ENCODE assay signal across 12 mouse cellular contexts in the genomic region with DNA sequence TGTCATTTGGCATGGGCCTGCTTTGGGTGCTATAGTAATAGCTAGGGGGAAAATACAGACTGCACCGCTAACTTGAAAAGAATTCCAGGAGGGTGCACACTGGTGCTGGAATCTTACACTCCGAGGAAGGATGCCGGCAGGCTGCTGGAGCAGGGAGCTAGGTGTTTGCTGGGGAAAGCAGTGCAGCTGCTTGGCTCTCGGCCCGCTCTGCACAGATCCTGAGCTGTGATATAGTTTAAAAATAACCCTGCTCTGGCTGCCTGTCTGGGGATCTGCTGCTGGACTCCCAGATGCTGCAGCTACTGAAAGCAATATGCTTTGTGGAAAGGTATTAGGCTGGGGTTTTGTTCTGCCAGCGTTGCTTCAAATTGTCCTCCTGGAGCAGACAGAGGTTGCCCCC.
A peak's percentile ranks its signal among the peaks of the same experiment; 100 is the strongest.
DNase-seq lines count a peak whose midpoint lies in the region; ATAC-seq lines count a peak whose summit lies in the region.
"Had no signal": no experiment of that assay in that cellular context is flagged by ENCODE, and none has a peak within 500 bp of the region (broad histone marks: within the 10 kb centered on the region; RNA-seq: fewer than 3 reads in every experiment).

No protein-coding gene starts in this region.

- H3K27ac ChIP-seq in hindbrain, embryonic 14.5 days: peak overlapping the region; percentile 48; the same call in 1 of the 2 replicates
- no peak overlapping the region for H3K27ac ChIP-seq in hindbrain, embryonic 11.5 days (ENCODE audit: low read depth, low read length)
- H3K27ac ChIP-seq in intestine, embryonic 16.5 days (ENCODE audit: low read length): no peak overlapping the region
- H3K27ac ChIP-seq: liver, embryonic 12.5 days; neural tube, embryonic 12.5 days had no signal

- no peaks in the 10 kb centered on the region for H3K27me3 ChIP-seq in hindbrain, embryonic 14.5 days (ENCODE audit: control insufficient read depth, insufficient read depth, low read length)
- H3K27me3 ChIP-seq in hindbrain, embryonic 11.5 days (ENCODE audit: control insufficient read depth, insufficient read depth, low read length): no peaks in the 10 kb centered on the region
- H3K27me3 ChIP-seq in intestine, embryonic 16.5 days (replicated peaks; ENCODE audit: control insufficient read depth, insufficient read depth, low read length): no peaks in the 10 kb centered on the region
- H3K27me3 ChIP-seq: liver, embryonic 12.5 days; neural tube, embryonic 12.5 days had no signal

- H3K4me3 ChIP-seq in hindbrain, embryonic 14.5 days (replicated peaks; ENCODE audit: low read length): no peak overlapping the region
- H3K4me3 ChIP-seq in hindbrain, embryonic 11.5 days (ENCODE audit: low read depth, low read length): no peak overlapping the region
- H3K4me3 ChIP-seq in intestine, embryonic 16.5 days (ENCODE audit: low read length): no peak overlapping the region
- H3K4me3 ChIP-seq: liver, embryonic 12.5 days; neural tube, embryonic 12.5 days had no signal

- intact Hi-C loops in left cerebral cortex, postnatal 14 days (cut with DNase I): no loop called here

- H3K4me1 ChIP-seq in hindbrain, embryonic 14.5 days (replicated peaks; ENCODE audit: control insufficient read depth, insufficient read depth, low read length): no peaks in the 10 kb centered on the region
- H3K4me1 ChIP-seq in hindbrain, embryonic 11.5 days (replicated peaks; ENCODE audit: control insufficient read depth, insufficient read depth, low read length): no peaks in the 10 kb centered on the region
- no peaks in the 10 kb centered on the region for H3K4me1 ChIP-seq in intestine, embryonic 16.5 days (ENCODE audit: control insufficient read depth, insufficient read depth, low read length)
- H3K4me1 ChIP-seq: liver, embryonic 12.5 days; neural tube, embryonic 12.5 days had no signal

- 42% methylated on average over 6 of the region's 6 CpGs for WGBS in hindbrain, embryonic 14.5 days
- 59% methylated on average over 6 of the region's 6 CpGs for WGBS in hindbrain, embryonic 11.5 days
- WGBS in intestine, embryonic 16.5 days: 29% methylated on average over 6 of the region's 6 CpGs

- ATAC-seq in hindbrain, embryonic 14.5 days (ENCODE audit: low FRiP score): no peak
- ATAC-seq in hindbrain, embryonic 11.5 days (ENCODE audit: low FRiP score): no peak
- no peak for ATAC-seq in intestine, embryonic 16.5 days
- ATAC-seq: liver, embryonic 12.5 days had no signal

- DNase-seq in hindbrain, embryonic 14.5 days (ENCODE audit: low spot score): no peak
- no peak for DNase-seq in hindbrain, embryonic 11.5 days (ENCODE audit: low spot score)
- DNase-seq in ovary, postnatal 14 days (ENCODE audit: low spot score): peak; percentile 1
- DNase-seq in ovary, postnatal 10 days (ENCODE audit: low spot score): no peak
- DNase-seq in left cerebral cortex, postnatal 14 days (ENCODE audit: low spot score in 2 of 2): peak; percentile 60 to 66
- peak; percentile 78 for DNase-seq in telencephalon, adult 2 months (ENCODE audit: low read depth, low spot score)
- DNase-seq in retina, embryonic 14.5 days (ENCODE audit: low spot score): no peak
- DNase-seq: cerebellum, adult 18-20 months; thymus, adult 18-20 months had no signal

- H3K9ac ChIP-seq in hindbrain, embryonic 14.5 days: no peak overlapping the region
- no peak overlapping the region for H3K9ac ChIP-seq in hindbrain, embryonic 11.5 days (ENCODE audit: low read depth, low read length)
- H3K9ac ChIP-seq in intestine, embryonic 16.5 days (ENCODE audit: low read depth, low read length): no peak overlapping the region
- H3K9ac ChIP-seq: liver, embryonic 12.5 days; neural tube, embryonic 12.5 days had no signal

- H3K4me2 ChIP-seq in hindbrain, embryonic 14.5 days (replicated peaks): no peak overlapping the region
- H3K4me2 ChIP-seq in hindbrain, embryonic 11.5 days (replicated peaks; ENCODE audit: low read depth, low read length): no peak overlapping the region
- no peak overlapping the region for H3K4me2 ChIP-seq in intestine, embryonic 16.5 days (ENCODE audit: low read depth, low read length)
- H3K4me2 ChIP-seq: liver, embryonic 12.5 days; neural tube, embryonic 12.5 days had no signal

- no peaks in the 10 kb centered on the region for H3K36me3 ChIP-seq in hindbrain, embryonic 14.5 days (replicated peaks; ENCODE audit: control insufficient read depth, insufficient read depth)
- no peaks in the 10 kb centered on the region for H3K36me3 ChIP-seq in hindbrain, embryonic 11.5 days (ENCODE audit: control insufficient read depth, insufficient read depth, low read length)
- H3K36me3 ChIP-seq in intestine, embryonic 16.5 days (ENCODE audit: control insufficient read depth, insufficient read depth, low read length): no peaks in the 10 kb centered on the region
- H3K36me3 ChIP-seq: liver, embryonic 12.5 days; neural tube, embryonic 12.5 days had no signal

- H3K9me3 ChIP-seq in hindbrain, embryonic 14.5 days (ENCODE audit: control insufficient read depth, low read length): no peaks in the 10 kb centered on the region
- H3K9me3 ChIP-seq in hindbrain, embryonic 11.5 days (ENCODE audit: control insufficient read depth, low read length): no peaks in the 10 kb centered on the region
- no peaks in the 10 kb centered on the region for H3K9me3 ChIP-seq in intestine, embryonic 16.5 days (ENCODE audit: control insufficient read depth, low read length)
- H3K9me3 ChIP-seq: neural tube, embryonic 12.5 days had no signal

Comparison
In these comparisons a context has a peak if more than half of its experiments do, and no peak if none do; other contexts are left out.
1. DNase-seq: peak in ovary, postnatal 14 days (single experiment), left cerebral cortex, postnatal 14 days (2 of 2) and telencephalon, adult 2 months (single experiment); none in hindbrain, embryonic 14.5 days (single experiment), hindbrain, embryonic 11.5 days (single experiment), ovary, postnatal 10 days (single experiment) and retina, embryonic 14.5 days (single experiment).